Mouse (Mus musculus) kidney, embryonic 16.5 days (tissue): ENCODE results near the gene Tjp1. TPM values are rescaled to one million over a fixed set of nuclear protein-coding genes. Genes with fewer than 3 reads are reported as not detected.

Source experiments
- ATAC-seq: fragments of 200-750 bp; cut with Nextera tagmentation; 2 replicates; pipeline ENCODE4 v1.8.0; 2017; ENCODE audit warnings: moderate TSS enrichment; ENCODE audit not compliant: low FRiP score, low TSS enrichment
- H3K27ac ChIP-seq: fragments of 300-500 bp; sonication (generic); 2 replicates; pipeline ENCODE4 v1.5.1; 2014; ENCODE audit warnings: low read length
- H3K27me3 ChIP-seq: fragments of 300-500 bp; sonication (generic); 2 replicates; pipeline ENCODE4 v1.6.1; 2014; ENCODE audit warnings: low read length, control low read depth, mixed read lengths; ENCODE audit not compliant: insufficient read depth
- H3K36me3 ChIP-seq: fragments of 300-500 bp; sonication (generic); 2 replicates; pipeline ENCODE4 v1.6.1; 2014; ENCODE audit warnings: low read length, control low read depth, mixed read lengths; ENCODE audit not compliant: insufficient read depth
- H3K4me1 ChIP-seq: fragments of 300-500 bp; sonication (generic); 2 replicates; pipeline ENCODE4 v1.6.1; 2014; ENCODE audit warnings: low read length, control low read depth, mixed read lengths; ENCODE audit not compliant: insufficient read depth
- H3K4me2 ChIP-seq: fragments of 300-500 bp; sonication (generic); replicated peaks from 2 replicates; pipeline ENCODE4 v1.6.1; 2014; ENCODE audit warnings: low read depth, low read length
- H3K4me3 ChIP-seq: fragments of 300-500 bp; sonication (generic); 2 replicates; pipeline ENCODE4 v1.5.1; 2014; ENCODE audit warnings: mild to moderate bottlenecking, low read length
- H3K9ac ChIP-seq: fragments of 300-500 bp; sonication (generic); replicated peaks from 2 replicates; pipeline ENCODE4 v1.6.1; 2014; ENCODE audit warnings: low read length
- H3K9me3 ChIP-seq: fragments of 300-500 bp; sonication (generic); 2 replicates; pipeline ENCODE4 v1.6.1; 2016; ENCODE audit warnings: low read length, control low read depth
- WGBS: fragments of 180-500 bp; shearing (Covaris S2); extraction: QIAGEN DNeasy Blood & Tissue Kit; methylation state at CpG from one replicate; pipeline ENCODE4 v1.1.7; 2014; 5-methylcytosine and 5-hydroxymethylcytosine counted together
- polyA plus RNA-seq: library from polyadenylated mRNA; unstranded; fragments of >200 nt; fragmentation: Nextera tagmentation; extraction: Ambion mirVana; gene quantifications from 2 replicates; pipeline ENCODE4 v1.2.1, GENCODE M21; 2015

Gene Tjp1
- polyA plus RNA-seq, 1 experiment from 2014 or later: 29.1 TPM

DNA sequence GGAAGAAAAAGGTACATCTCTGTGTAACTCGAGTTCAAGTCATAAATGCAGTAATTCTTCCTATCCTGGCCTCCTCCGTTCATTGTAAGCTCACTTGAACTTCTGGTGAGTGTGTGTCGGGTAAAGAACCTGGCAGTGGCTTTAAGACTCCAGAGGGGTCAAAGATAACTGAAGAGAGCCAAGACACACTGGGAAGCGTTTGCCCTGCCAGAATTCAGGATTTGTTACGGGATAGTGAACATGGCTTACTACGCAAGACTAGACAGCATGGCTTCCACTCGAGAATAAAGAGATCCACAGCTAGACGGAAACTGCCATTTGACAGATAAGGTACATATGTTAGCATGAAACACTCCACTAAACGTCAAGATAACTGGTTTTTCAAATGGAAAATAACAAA, 37.8 kb downstream of the Tjp1 start:
- 73% methylated on average over 9 of the region's 9 CpGs for WGBS
- no peak overlapping the region for H3K9ac ChIP-seq

GRCm38 (mm10) chr7:65489195-65489594, 38.4 kb downstream of the Tjp1 start:
- no peaks in the 10 kb centered on the region for H3K36me3 ChIP-seq
- peaks cover 15% of the 10 kb centered on the region for H3K4me1 ChIP-seq
- ATAC-seq: no peak
- H3K4me3 ChIP-seq: no peak overlapping the region
- no peak overlapping the region for H3K4me2 ChIP-seq
- 0 out of 2 replicates have a peak, but pooled peaks cover 2% of the 10 kb centered on the region for H3K9me3 ChIP-seq
- H3K9ac ChIP-seq: no peak overlapping the region
- H3K27ac ChIP-seq: no peak overlapping the region
- 92% methylated on average over 6 of the region's 6 CpGs for WGBS
- no peaks in the 10 kb centered on the region for H3K27me3 ChIP-seq

More for the DNA sequence above, 37.8 kb downstream of the Tjp1 start:
- Histone ChIP-seq H3K27ac (no peak overlapping the region), H3K36me3 (no peaks in the 10 kb centered on the region), H3K4me3 (no peak overlapping the region), H3K9me3 (0 out of 2 replicates have a peak, but pooled peaks cover 2% of the 10 kb centered on the region), H3K27me3 (no peaks in the 10 kb centered on the region), H3K4me1 (peaks cover 10% of the 10 kb centered on the region), H3K4me2 (no peak overlapping the region)
- no peak for ATAC-seq

DNA sequence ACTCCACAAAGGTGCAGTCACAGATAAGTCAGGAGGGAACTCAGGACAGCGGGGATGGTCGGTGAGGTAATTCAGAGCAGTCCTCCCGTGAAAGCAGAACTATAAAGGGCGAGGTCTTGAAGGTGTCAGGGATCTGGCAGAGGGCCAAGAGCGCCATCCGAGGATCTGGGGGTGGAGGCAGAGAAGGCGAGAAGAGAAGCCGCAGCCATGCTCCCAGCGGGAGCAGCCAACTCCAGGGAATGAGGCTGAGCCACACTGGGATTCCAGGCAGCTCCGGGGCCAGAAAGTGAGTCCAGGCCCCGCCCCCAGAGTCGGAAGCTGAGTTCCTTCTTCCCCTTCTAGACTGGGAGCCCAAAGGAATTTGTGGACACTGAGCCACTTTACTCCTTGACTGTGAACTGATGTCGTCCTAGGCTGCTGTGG, 41.3 kb downstream of the Tjp1 start:
- WGBS: 2% methylated on average over 13 of the region's 13 CpGs
- Histone ChIP-seq H3K9ac (peak overlapping the region; percentile 47; the same call in 1 of the 2 replicates), H3K4me2 (peak overlapping the region; percentile 53), H3K4me3 (peak overlapping the region; percentile 24), H3K9me3 (no peaks in the 10 kb centered on the region), H3K27me3 (no peaks in the 10 kb centered on the region; the same call in 1 of the 2 replicates), H3K36me3 (no peaks in the 10 kb centered on the region), H3K4me1 (peaks cover 22% of the 10 kb centered on the region), H3K27ac (no peak overlapping the region)
- peak; percentile 83; the same call in 1 of the 2 replicates for ATAC-seq

DNA sequence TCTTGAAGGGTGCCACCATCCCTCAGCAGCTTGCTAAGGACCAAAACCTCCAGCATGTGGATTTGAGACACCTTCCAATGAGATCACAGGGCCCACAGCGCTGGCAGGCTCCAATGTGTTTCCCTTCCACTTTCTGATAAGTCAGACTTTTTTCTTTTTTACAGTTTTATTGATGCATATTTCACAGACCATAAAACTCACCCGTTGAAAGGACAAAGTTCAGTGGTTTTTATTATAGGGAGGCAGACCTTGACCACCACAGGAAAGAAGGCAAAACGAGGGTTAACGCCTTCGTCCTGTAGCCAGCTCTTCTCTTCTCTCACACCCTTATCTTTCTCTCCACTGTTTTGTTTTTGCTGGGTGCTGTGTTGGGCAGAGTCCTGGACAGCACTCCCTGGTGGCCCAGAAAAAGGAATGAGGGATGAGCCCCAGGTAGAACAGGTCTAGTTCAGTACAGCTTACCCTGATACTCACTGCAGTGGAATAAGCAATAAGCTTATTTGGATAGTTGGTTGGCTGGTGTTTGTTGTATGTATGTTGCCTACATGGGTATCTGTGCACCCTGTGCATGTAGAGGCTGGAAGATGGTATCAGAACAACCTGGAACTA, 43.3 kb downstream of the Tjp1 start:
- Histone ChIP-seq H3K9me3 (no peaks in the 10 kb centered on the region), H3K27me3 (no peaks in the 10 kb centered on the region; the same call in 1 of the 2 replicates), H3K4me1 (peaks cover 22% of the 10 kb centered on the region), H3K27ac (no peak overlapping the region), H3K36me3 (no peaks in the 10 kb centered on the region), H3K4me3 (no peak overlapping the region), H3K4me2 (no peak overlapping the region), H3K9ac (no peak overlapping the region)
- ATAC-seq: peak; percentile 32; the same call in 1 of the 2 replicates
- WGBS: 11% methylated on average over 5 of the region's 5 CpGs

- peaks cover 22% of the 10 kb centered on the region for H3K4me1 ChIP-seq
- no peak for ATAC-seq
Measured at GRCm38 (mm10) chr7:65482216-65482615, 45.4 kb downstream of the Tjp1 start.

DNA sequence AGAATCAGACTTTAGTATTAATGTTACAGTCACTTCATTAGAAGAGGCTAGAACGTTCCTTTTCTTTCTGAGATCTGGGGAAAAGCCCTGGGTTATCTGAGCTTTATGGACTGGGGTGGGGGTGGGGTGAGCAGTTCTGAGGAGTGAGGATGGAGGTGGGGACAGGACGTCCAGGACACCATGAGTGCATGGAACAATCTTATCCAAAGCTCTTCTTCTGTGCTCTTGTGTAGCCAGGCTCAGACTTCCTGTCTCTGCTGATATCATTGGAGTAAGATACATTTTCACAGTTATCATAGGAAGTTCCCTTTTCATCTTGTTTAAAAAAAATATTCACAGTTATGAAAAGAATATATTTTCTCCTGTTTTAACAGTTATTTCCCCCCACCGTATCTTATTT, 55.5 kb downstream of the Tjp1 start:
- WGBS: 57% methylated on average over 3 of the region's 3 CpGs
- ATAC-seq: no peak

More at GRCm38 (mm10) chr7:65482216-65482615, 45.4 kb downstream of the Tjp1 start:
- no peak overlapping the region for H3K4me2 ChIP-seq
- no peak overlapping the region for H3K4me3 ChIP-seq
- no peaks in the 10 kb centered on the region; the same call in 1 of the 2 replicates for H3K27me3 ChIP-seq
- no peaks in the 10 kb centered on the region for H3K9me3 ChIP-seq
- no peaks in the 10 kb centered on the region for H3K36me3 ChIP-seq
- no peak overlapping the region for H3K27ac ChIP-seq
- no peak overlapping the region for H3K9ac ChIP-seq
- 79% methylated on average over 2 of the region's 2 CpGs for WGBS

GRCm38 (mm10) chr7:65471406-65471805, 56.2 kb downstream of the Tjp1 start:
- H3K4me2 ChIP-seq: no peak overlapping the region
- no peaks in the 10 kb centered on the region for H3K27me3 ChIP-seq
- no peak for ATAC-seq

More for the DNA sequence above, 55.5 kb downstream of the Tjp1 start:
- Histone ChIP-seq H3K36me3 (no peaks in the 10 kb centered on the region), H3K27ac (no peak overlapping the region), H3K27me3 (no peaks in the 10 kb centered on the region), H3K9me3 (no peaks in the 10 kb centered on the region), H3K9ac (no peak overlapping the region), H3K4me3 (no peak overlapping the region), H3K4me2 (no peak overlapping the region), H3K4me1 (peaks cover 14% of the 10 kb centered on the region)

DNA sequence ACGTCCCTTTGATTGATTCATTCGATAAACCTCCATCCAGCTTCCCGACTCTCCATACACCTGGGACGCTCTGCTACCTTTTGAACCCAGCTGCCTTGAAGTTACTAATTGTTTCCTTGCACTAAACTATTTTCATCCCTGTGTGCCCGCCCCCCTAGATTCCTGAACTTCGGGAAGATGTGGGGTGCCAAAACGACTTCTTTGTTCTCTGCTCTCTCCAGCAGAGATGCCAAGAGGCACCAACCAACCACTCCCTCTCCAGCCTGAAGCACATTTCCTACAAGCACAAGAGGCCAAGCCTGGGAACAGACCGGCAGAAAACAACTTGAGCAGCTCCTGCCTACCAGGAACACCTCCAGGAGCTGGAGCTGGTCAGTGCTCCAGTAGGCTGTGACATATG, 57.4 kb downstream of the Tjp1 start:
- Histone ChIP-seq H3K9me3 (no peaks in the 10 kb centered on the region), H3K4me3 (no peak overlapping the region), H3K9ac (no peak overlapping the region), H3K4me2 (no peak overlapping the region), H3K27ac (peak overlapping the region; percentile 71; the same call in 1 of the 2 replicates), H3K36me3 (no peaks in the 10 kb centered on the region), H3K27me3 (no peaks in the 10 kb centered on the region), H3K4me1 (peaks cover 14% of the 10 kb centered on the region)
- WGBS: 19% methylated on average over 8 of the region's 8 CpGs
- peak; percentile 33; the same call in 1 of the 2 replicates for ATAC-seq

More at GRCm38 (mm10) chr7:65471406-65471805, 56.2 kb downstream of the Tjp1 start:
- Histone ChIP-seq H3K36me3 (no peaks in the 10 kb centered on the region), H3K4me3 (no peak overlapping the region), H3K4me1 (peaks cover 14% of the 10 kb centered on the region), H3K9me3 (no peaks in the 10 kb centered on the region), H3K27ac (no peak overlapping the region), H3K9ac (no peak overlapping the region)
- 53% methylated on average over 6 of the region's 6 CpGs for WGBS

DNA sequence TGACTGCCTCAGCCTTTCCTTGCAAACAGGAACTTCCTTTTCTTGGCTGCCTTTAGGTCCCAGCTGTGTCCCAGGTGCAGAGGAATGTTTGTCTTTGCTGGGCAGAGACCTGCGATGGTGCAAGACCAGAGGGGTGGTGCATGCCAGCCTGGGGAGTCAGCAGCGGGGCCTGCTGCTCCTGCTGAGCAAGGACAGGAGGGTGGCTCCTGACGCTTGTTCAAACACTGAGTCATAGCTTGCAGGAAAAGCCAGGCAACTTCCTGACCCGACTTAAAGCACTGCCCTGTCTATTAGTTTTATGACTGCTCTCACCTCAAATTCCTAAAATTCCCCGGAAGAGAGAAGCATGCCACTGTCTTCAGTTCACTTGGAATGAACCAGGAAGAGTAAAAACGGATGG, 57.9 kb downstream of the Tjp1 start:
- ATAC-seq: peak; percentile 85
- WGBS: 6% methylated on average over 6 of the region's 6 CpGs

DNA sequence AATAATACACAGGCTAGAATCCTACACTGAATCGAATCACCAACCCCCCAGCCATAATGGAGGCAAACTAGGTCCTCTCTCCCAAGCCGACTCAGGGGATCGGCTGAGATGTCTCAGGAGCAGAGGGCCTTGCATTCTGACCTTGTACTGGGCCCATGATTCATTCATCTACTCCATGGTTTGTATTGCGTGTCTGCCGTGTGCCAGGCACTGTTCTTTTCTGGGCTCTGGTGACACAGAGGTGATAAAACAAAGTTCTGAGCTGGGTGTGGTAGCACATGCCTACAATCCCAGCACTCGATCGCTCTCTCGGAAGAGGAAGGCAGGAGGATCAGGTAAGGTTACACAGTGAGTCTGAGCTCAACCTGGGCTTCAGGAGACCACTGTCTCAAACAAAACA, 59.4 kb downstream of the Tjp1 start:
- Histone ChIP-seq H3K4me1 (peaks cover 14% of the 10 kb centered on the region), H3K27ac (no peak overlapping the region), H3K9ac (no peak overlapping the region), H3K27me3 (no peaks in the 10 kb centered on the region), H3K9me3 (no peaks in the 10 kb centered on the region), H3K4me3 (no peak overlapping the region), H3K4me2 (no peak overlapping the region), H3K36me3 (no peaks in the 10 kb centered on the region)
- ATAC-seq: no peak
- 61% methylated on average over 8 of the region's 8 CpGs for WGBS

More for the DNA sequence above, 57.9 kb downstream of the Tjp1 start:
- peak overlapping the region; percentile 71 for H3K27ac ChIP-seq
- H3K27me3 ChIP-seq: no peaks in the 10 kb centered on the region
- H3K9me3 ChIP-seq: no peaks in the 10 kb centered on the region
- H3K4me1 ChIP-seq: peaks cover 14% of the 10 kb centered on the region
- H3K4me2 ChIP-seq: peak overlapping the region; percentile 16; the same call in 1 of the 2 replicates
- H3K4me3 ChIP-seq: no peak overlapping the region
- H3K9ac ChIP-seq: no peak overlapping the region
- H3K36me3 ChIP-seq: no peaks in the 10 kb centered on the region
